Mouse (Mus musculus) MEL (cell line): ENCODE measurements around the gene Gm5724.

Experiments used
- CTCF ChIP-seq, 3 experiments: IDR thresholded peaks in 2 of 3; conservative IDR thresholded peaks in 1 of 3; 2 replicates each; pipeline ENCODE4 v1.5.1; 2011 to 2012; ENCODE audit warnings: low read length in 3 of 3, low read depth in 2 of 3, mild to moderate bottlenecking in 2 of 3, improper control_type of control experiment in 1 of 3, inconsistent platforms in 1 of 3, mixed read lengths in 1 of 3, moderate library complexity in 1 of 3; ENCODE audit not compliant: control insufficient read depth in 1 of 3, insufficient read depth in 1 of 3, poor library complexity in 1 of 3, severe bottlenecking in 1 of 3
- GATA1 ChIP-seq: IDR thresholded peaks from 2 replicates; pipeline ENCODE4 v1.6.1; 2011; ENCODE audit warnings: low read depth, low read length, improper control_type of control experiment
- POLR2A ChIP-seq, 2 experiments: IDR thresholded peaks; 2 replicates each; pipeline ENCODE4 v1.6.1; 2011 to 2012; ENCODE audit warnings: low read length in 2 of 2, mild to moderate bottlenecking in 2 of 2, control low read depth in 1 of 2, improper control_type of control experiment in 1 of 2, low read depth in 1 of 2, moderate library complexity in 1 of 2; ENCODE audit not compliant: control insufficient read depth in 1 of 2, insufficient read depth in 1 of 2, poor library complexity in 1 of 2

DNA sequence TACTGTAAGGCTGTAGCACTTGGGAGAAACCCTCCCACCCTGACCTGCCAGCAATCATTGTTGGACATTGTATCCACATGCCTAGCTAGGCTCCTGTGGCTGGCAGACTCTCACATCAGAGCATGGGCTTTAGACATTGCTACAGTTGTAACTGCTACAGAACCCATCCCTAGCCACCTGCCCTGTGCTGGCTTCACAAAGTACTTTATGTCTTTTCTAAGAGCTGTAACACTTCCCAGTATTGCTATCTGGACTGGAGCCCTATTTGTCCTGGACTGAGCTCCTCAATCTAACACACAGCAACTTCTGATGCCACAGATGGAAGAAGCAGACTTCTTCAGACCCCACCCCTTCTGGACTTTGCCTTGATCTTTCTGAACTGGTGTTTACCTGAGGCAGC, 82.4 kb downstream of the Gm5724 start:
- TF ChIP-seq CTCF (IDR thresholded peaks at IDR 0.05 in 2 of 3, conservative IDR thresholded peaks at IDR 0.05 in 1 of 3; ENCODE audit: control insufficient read depth in 1 of 3, insufficient read depth in 1 of 3, low read depth in 2 of 3, low read length in 3 of 3, poor library complexity in 1 of 3, severe bottlenecking in 1 of 3): no peak
- TF ChIP-seq POLR2A (IDR thresholded peaks at IDR 0.05; ENCODE audit: control insufficient read depth in 1 of 2, insufficient read depth in 1 of 2, low read depth in 1 of 2, low read length in 2 of 2, poor library complexity in 1 of 2): no peak
- TF ChIP-seq GATA1: no peak
